Mouse (Mus musculus) left cerebral cortex, adult 11 months (tissue): ENCODE measurements around the gene Rdh19.
"Not testable (repeated sequence)": the region's sequence is repeated elsewhere in the genome, so short reads cannot be mapped to it uniquely, and the experiment has no call there.

Experiments used
- DNase-seq: peaks from one replicate; pipeline ENCODE4 v3.0.0; 2022; ENCODE audit warnings: low spot score

Rdh19 gene

GRCm38 (mm10) chr10:127879155-127879688 is 29.5 kb downstream of the Rdh19 start:
- no peak for DNase-seq

DNA sequence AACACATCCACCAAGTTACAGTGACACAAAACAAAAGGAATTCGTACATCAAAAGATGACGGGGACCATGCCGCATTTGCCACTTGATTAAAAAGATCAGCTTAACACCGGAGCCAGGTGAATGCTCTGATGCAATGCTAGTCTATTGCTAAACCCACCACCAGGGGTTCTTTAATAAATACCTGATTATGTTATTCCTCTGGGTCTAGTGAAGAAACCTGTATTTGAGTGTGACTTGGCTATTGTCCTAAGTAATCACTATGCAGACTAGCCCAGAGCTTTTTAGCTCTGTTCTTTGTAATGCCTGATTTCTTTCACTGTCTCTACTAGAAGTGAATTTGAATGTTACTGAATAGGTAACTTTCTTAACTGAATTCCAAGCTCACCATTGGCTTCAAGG is 31.3 kb downstream of the Rdh19 start:
- no peak for DNase-seq

GRCm38 (mm10) chr10:127886551-127886950 is 36.8 kb downstream of the Rdh19 start:
- no peak for DNase-seq

DNA sequence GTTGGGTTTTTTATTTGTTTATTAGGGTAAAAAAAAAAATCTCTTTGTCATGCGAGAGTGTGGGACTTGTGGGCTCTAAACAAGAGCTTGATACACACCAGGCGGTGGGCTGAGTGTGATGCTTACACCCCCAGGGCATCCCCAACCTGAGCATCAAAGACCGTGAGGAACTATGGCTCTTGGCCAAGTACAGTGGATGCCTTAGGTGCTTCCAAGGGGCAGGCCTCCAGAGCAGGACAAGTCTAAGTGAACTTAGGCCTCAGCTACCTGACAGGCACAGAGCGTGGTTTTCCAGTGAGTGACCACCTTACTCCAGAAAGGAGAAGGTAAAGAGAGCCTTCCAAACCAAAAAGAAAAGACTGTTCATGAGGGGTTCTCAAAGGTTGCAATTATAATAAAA is 37.2 kb downstream of the Rdh19 start:
- DNase-seq: no peak

GRCm38 (mm10) chr10:127888605-127889004 is 38.9 kb downstream of the Rdh19 start, which contains the start of gene Rdh7:
Gene Rdh7 (minus strand): TSS chr10:127888817.
- no peak for DNase-seq

DNA sequence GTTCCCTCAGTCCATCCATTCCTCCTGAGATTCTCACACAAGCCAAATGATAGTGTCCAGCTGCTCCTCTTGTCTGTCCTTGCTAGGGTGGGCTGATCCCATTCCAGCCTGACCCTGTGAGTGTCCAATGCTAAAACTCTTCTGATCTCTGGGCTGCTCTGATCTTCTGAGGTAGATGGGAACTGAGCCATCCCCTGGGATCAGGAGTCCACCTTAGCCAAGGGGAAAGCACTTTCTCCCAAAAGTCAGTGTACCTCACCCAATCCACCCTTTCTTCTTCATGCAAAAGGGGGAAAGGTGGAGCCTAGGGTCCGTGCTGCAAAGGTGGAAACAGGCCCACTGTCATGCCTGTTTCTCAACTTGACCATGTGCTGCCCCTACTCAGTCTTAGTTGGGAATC is 41.8 kb downstream of the Rdh19 start:
- no peak for DNase-seq

DNA sequence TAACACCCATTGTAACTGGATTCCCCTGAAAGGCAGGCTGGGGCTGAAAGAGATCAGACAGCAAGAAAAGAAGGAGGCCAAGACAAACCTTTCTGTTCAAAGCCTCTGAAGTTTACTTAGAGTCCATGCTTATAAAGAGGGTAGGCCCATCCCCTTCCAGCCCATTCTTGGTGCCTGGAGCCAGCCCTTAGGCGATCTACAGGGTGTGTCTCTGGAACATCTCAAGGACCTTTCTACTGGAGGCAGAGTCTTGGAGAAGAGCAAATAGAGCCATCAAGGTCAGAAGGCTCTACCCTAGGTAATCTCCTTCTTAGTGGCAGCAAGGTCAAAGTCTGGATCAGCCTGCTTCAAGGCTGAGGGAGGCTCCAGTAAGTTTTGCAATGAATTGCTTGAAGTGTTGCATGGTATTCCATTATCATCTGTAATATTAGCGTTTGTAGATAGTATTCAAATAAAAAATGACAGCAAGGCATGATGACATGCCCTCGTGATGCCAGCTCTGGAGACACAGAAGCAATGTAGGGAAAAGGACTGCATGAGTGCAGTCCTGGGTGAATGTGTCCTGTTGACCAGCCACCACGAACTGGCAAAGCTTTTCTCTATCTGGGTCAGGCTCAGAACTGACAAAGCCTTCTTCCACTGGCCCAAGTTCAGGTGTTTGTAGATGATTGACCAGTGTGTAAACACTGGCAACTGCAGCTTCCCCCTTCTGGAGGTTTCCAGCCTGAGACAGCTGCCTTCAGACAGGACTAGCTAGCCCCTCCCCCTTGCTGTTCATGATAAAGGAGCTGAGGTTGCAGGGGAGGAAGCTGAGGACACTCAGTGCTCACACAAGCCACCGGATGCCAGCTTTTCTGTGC is 43.7 kb downstream of the Rdh19 start:
- DNase-seq: not testable (repeated sequence)

DNA sequence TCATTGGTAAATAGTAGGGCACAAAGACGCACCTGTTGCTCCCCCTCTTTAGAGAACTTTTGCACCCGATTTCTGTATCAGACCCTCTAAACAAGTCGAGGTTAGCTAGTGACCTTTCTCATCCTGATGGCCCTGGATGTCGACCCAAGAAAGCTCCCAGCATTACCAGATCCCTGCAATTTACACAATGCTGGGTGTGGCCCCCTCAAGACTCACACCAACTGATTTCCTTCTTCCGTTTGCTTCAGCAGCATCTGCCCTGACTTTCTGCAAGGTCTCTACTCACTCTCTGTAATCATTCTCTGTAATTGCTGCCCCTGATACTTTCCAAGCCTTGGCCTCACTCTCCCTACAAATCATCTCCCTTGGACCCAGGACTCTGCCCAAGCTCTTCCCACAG is 47.0 kb downstream of the Rdh19 start:
- DNase-seq: no peak

DNA sequence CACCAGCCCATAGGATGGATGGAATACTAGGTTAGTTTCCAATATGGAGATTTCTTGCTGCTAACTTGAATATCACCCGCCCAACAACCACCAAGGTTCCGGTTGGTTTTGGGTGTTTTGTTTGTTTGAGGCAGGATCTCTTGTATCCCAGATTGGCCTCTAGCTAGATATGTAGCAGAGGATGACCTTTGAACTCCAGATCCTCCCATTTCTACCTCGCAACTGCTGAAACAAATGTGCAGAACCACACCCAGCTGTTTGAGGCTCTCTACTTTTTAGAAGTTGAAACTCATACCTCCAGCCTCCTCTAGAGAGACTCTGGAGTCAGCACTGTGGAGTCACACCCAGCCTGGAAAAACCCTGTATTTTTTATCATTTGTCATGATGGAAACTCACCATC is 47.8 kb downstream of the Rdh19 start:
- no peak for DNase-seq

- no peak for DNase-seq
Measured at GRCm38 (mm10) chr10:127898218-127898617, 48.5 kb downstream of the Rdh19 start, which contains the start of gene Sdr9c7. Gene Sdr9c7 (plus strand): TSS chr10:127898518.

GRCm38 (mm10) chr10:127899783-127900182 is 50.1 kb downstream of the Rdh19 start:
- DNase-seq: no peak

DNA sequence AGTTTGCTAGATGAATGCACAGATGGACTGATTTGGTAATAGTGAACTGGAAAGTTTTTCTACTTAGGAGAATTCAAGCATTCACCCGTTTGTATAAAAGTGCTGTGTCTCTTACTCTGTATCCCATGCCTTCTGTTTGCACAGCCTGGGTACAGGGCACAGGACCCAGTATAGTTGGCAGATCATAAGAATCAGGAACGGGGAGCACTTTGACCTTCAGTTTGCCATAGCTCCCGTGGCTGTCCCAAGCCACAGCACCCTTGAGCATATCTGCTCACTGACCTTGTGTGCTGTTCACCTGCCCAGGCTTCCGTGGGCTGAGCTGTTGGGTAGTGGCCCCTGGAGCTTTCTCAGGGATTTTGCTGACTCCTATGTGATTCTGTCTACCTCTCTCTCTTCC is 52.0 kb downstream of the Rdh19 start:
- DNase-seq: no peak

DNA sequence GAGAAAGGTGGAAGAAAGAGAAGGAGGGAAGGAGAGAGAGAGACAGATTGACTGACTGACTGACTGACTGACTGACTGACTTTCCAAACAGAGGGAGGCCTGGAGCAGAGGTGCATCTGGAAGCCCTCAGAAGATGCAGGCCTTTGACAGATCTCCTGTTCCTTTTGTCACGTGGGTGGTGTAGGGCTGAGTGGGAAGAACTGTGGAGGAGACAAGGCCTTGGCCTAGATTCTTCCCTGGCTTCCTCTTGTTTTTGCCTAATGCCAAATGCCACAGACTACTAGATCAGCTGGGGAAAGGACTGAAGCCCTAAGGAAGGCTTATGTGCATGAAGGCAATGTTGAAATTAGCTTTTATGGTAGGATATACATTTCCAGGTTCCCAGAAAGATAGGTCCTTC is 53.4 kb downstream of the Rdh19 start:
- DNase-seq: no peak

GRCm38 (mm10) chr10:127904718-127905446 is 55.2 kb downstream of the Rdh19 start:
- no peak for DNase-seq

DNA sequence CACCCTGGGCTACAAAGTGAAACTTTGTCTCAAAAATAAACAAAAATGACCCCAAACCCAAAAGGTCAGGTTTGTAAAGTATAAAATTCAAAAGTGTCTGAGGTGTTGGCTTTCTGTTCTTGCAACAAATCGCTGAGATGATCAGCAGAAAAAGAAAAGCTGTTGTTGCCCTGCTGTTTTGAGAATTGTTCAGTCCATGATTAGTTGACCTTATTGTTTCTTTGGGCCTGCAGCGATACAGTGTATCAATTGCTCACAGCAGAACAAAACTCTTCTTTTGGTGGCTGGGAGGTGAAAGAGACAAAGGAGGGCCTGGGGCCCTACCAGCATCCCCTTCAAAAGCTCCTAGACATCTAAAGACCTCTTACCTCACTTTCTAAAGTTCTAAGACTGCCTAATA is 56.4 kb downstream of the Rdh19 start:
- DNase-seq: no peak

DNA sequence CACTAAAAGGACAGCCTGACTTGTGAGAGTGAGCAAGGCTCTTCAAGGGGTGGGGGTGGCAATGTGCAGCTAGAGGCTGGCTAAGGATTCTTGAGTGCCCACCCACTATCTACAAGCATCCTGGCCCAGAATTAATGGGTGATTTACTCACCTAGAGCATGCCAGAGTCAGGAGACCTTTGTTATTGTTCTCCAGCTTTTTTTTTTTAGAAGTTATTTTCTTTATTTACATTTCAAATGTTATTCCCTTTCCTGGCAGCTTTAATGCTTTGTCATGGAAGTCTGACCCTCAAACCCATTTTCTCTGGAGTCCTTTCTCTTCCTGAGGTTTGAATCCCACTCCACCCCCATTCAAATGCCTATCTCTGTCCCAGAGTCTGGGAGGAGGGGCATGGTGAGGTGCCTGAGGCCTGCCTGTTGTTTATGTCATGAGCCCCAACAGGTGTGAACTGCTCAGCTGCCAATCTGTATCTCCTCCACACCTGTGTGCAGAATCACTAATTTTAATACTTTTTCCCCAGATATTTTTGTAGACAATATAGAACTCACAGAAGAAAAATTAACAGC is 57.7 kb downstream of the Rdh19 start:
- no peak for DNase-seq
